Mouse (Mus musculus) C2C12 (cell line): ENCODE data around the gene Mrps5.

Source experiments
- CEBPB ChIP-seq: IDR thresholded peaks from one replicate; pipeline ENCODE4 v1.6.1; 2011; ENCODE audit warnings: low read depth, mild to moderate bottlenecking, control low read depth, moderate library complexity
- CTCF ChIP-seq: IDR thresholded peaks from one replicate; pipeline ENCODE4 v1.5.1; 2011; ENCODE audit not compliant: control insufficient read depth, insufficient read depth, insufficient read length
- MAX ChIP-seq: IDR thresholded peaks from one replicate; pipeline ENCODE4 v1.6.1; 2011; ENCODE audit warnings: mild to moderate bottlenecking, control low read depth
- MYOG ChIP-seq: IDR thresholded peaks from one replicate; pipeline ENCODE4 v1.6.1; 2011; ENCODE audit not compliant: control insufficient read depth, insufficient read length; ENCODE audit errors: extremely low read depth
- USF1 ChIP-seq: IDR thresholded peaks from one replicate; pipeline ENCODE4 v1.6.1; 2011; ENCODE audit warnings: low read depth, mild to moderate bottlenecking, control low read depth, moderate library complexity

GRCm38 (mm10) chr2:127654786-127655185 lies 67.8 kb downstream of the Mrps5 start:
- no peak for TF ChIP-seq CTCF
- TF ChIP-seq USF1 = no peak
- TF ChIP-seq CEBPB = no peak
- TF ChIP-seq MYOG = no peak
- TF ChIP-seq MAX = no peak
